Mouse (Mus musculus) myocyte (in vitro differentiated cells): Measurements from ENCODE around the gene Tmem88b.

Experiments used
- CEBPB ChIP-seq: IDR thresholded peaks from 2 replicates; pipeline ENCODE4 v1.6.1; 2011; ENCODE audit warnings: mild to moderate bottlenecking, moderate library complexity; ENCODE audit not compliant: poor library complexity, insufficient read depth, severe bottlenecking
- POLR2A ChIP-seq: IDR thresholded peaks from one replicate; pipeline ENCODE4 v1.6.1; 2011; ENCODE audit warnings: low read depth, mild to moderate bottlenecking, control low read depth, moderate library complexity; ENCODE audit not compliant: insufficient read length
- POLR2AphosphoS2 ChIP-seq: IDR thresholded peaks from one replicate; pipeline ENCODE4 v1.6.1; 2011; ENCODE audit warnings: low read depth, control low read depth; ENCODE audit not compliant: insufficient read length
- TCF3 ChIP-seq: IDR thresholded peaks from one replicate; pipeline ENCODE4 v1.6.1; 2011; ENCODE audit warnings: low read depth, control low read depth; ENCODE audit not compliant: insufficient read length

DNA sequence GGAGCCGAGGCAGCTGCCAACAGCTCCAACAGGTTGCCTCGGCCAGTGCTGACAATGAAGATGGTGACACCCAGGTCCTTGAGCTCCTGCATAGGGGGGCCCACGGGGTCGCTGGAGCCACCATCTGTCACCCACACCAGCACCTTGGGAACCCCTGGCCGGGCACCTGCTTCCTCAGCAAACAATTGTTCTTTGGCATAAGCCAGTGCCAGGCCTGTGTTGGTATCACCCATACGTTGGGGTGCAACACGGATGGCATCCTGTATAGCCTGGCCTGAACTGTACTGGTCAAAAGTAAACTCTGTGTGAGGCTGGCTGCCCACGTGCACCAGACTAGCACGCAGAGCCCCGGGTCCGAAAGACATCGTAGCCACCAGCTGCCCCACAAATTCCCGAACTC, 12.9 kb downstream of the Tmem88b start:
- TF ChIP-seq CEBPB (no peak), POLR2A (no peak), POLR2AphosphoS2 (no peak), TCF3 (no peak)
